Mouse (Mus musculus): ENCODE results near the gene Rfc4.

Rfc4 gene

DNA sequence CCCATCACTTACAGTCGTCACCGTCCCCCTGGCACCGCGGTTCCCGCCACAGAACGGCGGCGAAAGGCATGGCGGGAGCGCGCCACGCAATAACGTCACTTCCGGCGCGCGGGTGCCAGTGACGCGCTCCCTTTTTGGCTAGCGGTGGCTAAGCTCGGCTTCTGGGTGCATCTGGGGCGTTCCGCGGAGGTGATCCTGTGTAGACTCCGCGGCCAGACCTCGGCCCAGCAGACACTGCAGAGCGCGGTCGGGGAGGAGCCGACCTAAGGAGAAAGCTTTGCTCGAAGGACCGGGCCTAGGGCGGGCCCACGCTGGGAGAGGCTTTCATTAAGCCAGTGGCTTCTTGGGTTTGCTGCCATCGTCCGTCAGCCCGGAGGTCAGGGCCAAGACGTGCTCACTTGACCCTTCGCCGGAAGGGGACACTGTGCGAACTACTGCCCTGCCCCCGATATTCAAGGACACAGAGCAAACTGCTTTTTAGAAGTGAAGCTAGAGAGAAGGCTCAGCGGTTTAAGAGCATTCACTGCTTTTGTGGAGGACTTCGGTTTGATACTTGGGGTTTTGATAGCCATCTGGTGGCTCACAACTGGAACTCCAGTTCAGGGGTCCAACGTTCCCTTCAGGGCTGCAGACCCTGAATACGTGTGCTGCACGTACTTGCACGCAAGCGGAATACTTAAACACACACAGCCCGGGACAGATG is at the start of gene Rfc4:
Gene Rfc4 (minus strand): TSS at position 65 of the 703 bp plus-strand sequence.
- peak; percentile 92 for DNase-seq

DNA sequence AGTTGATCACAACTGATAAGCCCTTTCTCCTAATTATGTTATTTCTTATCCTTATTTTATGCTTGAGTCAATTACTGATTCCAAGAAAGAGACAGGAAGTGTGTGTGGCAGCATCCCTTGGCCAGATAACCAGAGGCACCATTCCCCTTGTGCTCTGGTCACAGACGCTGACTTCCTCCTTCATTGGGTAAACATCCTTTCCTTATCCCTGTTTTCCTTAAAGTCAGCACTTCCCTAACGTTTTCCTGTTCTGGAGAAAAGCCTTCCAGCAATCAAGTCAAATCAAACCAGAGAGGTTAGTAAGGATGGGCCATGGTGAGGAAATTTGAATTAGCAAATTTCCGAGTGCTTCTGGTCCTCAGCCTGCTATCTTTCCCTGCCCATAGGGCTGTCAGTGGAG is 48.4 kb upstream of the Rfc4 start:
- no peak for DNase-seq

DNA sequence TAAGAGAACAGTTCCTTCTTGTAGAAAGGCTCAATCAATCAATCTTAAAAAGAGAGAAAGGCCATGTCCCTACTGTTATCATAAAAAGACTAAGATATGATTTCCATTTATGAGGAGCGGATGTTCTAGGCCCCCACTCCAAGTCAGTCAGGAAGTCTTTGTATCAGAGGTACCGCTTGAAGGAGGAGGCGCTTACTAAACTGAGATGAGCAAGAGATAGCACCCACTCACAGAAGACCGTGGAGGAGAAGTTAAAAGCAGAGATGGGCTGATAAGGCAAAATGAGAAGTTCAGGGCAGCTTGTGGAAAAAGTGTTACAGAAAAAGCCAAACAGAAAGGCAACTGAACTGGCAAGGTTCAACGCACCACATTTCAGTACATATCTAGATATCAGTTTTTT is 47.3 kb upstream of the Rfc4 start:
- no peak for DNase-seq

DNA sequence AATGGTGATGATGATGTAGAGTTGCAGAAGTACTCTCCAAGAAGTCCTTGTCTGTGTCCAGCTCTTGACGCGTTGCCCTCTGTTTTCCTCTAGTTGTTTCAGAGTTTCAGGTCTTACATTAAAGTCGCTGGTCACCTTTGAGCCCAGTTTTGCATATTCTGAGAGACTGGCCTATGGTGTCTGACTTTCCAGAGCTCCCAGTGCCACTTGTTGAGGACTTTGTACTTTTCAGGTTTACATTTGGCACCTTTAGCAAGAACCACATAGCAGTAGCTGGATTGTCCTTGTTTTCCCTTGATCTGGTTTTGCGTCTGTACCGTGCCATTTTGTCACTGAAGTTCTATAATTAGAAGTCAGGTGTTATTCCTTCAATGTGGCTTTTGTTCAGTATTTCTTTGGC is 46.4 kb upstream of the Rfc4 start:
- no peak for DNase-seq

DNA sequence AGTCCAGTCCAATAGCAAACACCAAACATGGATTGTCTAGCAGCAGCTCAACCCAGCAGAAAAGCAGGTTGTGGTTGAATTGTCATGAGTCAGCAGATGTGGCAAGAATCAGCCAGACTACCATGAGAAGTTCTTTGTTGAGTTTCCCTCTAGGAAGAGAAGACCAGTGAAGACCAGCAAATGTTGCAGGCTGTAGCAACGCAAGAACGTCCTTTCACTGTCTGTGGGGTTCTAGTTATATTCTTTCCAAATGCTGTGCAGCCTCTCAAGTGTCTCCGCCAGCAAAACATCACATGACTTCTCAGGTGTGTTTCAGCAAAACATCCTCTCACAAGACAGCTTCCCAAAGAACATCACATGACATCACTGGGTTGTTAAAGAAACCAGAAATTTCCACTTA is 43.3 kb upstream of the Rfc4 start:
- DNase-seq, result no peak

DNA sequence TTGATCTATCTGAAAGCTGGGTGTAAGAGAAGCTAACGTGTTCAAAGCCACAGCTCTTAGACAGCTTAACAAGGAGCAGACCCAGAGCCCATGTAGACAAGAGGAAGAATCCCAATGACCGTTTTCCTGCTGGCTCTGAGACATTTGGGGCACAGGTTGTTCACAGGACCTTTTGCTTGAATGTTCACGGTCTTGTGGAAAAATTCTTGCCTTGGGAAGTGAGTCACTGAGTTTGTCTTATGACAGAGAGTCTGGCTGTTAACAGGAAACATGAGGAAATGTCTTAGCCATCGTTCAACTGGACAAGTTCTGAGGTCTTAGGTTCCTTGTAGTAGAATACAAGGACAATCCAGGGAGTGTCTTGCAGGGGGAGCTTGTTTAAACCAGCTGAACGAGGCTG is 39.5 kb upstream of the Rfc4 start:
- peak; percentile 41 for DNase-seq

DNA sequence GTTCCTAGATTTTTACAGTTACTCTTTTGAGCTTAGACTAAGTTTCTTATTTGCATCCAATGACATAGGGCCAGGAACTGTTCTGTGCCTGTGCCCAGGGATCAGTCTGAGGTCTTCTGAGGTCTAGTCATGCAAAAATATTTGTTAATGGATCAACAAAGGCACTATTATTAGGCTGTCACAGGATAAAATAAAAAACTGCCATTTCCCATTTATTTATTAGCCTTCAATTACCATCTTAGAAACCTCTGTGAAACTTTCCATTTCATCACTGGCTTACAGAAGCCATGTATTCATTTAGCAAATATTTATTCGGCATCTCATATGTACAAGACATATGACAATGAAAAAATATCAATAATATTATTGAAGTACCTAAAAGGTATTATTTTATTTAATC is 39.1 kb upstream of the Rfc4 start:
- DNase-seq, result no peak

DNA sequence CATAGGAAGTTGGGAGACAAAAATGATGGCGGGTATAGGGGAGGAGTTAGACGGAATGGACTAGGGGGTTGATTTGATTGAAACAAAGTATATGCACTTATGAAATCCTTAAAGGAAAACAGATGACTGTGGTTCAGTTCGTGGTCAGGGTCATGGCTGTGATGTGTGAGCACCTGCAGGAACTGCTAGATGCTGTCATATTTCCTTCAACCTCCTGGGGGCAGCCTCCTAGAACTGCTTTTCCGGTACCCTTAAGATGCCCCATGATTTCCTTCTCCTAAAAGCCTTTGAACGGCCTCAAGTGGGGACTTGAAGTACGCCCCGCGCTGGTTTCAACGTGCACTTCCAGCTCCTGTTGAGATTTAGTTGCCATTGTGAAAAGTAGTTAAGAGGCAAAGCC is 37.9 kb upstream of the Rfc4 start:
- no peak for DNase-seq

DNA sequence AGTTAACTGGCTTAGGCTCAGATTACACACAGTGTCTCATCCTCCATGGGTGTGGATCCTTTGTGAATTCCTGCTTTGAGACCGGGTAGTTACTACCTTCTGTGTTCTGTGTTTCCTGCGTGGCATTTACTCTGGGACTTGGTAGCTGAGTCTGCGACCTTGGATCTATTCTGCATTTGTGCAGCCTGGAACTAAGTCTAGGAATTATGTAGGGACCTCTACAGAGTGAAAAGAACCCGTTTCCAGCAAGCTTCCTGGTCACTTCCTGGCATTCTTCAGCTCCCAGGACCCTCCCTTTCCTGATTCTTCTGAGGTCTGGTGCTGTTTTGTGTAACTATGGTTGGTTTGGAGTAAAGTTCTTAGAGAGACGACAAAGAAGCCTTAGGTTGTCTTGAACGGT is 36.9 kb upstream of the Rfc4 start:
- DNase-seq, result peak; percentile 30

DNA sequence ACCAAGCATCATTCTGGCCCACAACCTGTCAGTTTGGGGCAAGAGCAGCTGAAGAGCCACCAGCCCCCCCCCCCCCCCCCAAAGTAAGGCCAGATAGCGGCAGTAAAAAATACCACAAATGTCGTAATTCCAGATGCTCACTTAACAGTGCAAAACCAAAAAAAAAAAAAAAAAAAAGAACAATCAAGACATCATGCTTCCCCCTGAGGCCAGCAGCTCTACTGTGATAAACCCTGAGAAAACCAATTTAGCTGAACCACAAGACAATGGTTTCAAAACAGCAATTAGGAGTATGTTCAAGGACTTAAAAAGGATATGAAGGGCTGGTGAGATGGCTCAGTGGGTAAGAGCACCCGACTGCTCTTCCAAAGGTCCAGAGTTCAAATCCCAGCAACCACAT is 34.6 kb upstream of the Rfc4 start:
- no peak for DNase-seq

DNA sequence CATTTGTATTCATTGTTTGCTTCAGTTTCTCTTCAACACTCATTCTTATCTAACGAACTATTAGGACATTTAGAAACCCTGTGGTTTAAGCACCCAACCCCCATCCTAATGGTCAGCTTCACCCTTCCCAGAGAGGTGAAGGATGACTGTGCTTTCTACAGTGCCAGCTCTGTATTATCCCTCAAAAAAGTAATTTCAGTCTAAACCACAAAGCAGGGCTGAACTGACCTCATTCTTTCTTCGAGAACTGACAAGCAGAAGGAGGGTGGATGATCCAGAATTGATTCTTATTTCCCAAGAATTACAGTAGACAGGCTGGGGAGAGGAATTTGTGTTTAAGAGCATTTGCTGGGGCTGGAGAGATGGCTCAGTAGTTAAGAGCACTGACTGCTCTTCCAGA is 32.2 kb upstream of the Rfc4 start:
- DNase-seq, result no peak

DNA sequence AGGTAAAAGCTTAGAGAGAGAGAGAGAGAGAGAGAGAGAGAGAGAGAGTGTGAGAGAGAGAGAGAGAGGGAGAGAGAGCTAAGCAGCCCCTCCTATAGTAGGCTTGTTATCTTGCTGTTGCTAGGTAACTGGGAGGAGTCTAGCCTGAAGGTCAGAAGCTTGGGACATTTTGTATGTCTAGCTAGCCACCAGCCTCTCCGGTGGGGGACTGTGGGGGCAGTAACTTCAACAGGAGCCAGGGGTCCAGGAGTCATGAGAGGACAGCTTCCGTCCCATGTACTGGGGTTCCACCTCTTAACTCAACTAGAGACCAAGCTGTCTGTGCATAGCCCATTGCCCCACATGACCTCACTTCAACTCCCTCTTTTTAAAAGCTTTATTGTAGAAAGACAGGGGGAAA is 31.4 kb upstream of the Rfc4 start:
- DNase-seq, result no peak

DNA sequence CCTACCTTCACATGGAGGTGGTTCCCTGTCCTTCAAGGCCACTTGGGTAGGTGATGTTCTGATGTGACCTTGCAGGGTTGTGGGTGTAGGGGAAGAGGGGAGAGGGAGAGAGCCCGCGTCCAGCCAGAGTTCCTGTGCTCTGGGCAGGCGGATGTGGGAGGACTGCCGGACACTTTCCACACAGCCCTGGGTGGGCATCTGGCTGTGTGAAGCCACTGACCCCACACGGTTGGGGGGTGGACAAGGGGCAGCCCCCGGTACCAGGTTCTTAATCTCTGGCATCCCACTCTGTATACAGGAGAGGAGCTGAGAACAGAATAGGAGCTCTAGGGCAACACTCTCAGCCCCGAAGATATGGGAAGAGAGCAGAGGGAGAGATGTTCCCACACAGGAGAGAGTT is 30.8 kb upstream of the Rfc4 start:
- DNase-seq, result no peak

DNA sequence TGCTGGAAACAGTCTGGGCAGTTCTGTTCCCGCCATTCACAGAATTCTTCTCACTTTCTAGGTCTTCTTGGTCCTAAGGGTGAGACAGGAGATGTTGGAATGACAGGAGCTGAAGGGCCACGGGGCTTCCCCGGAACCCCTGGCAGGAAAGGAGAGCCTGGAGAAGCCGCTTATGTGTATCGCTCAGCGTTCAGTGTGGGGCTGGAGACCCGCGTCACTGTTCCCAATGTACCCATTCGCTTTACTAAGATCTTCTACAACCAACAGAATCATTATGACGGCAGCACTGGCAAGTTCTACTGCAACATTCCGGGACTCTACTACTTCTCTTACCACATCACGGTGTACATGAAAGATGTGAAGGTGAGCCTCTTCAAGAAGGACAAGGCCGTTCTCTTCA is 29.5 kb upstream of the Rfc4 start:
- DNase-seq, result no peak

DNA sequence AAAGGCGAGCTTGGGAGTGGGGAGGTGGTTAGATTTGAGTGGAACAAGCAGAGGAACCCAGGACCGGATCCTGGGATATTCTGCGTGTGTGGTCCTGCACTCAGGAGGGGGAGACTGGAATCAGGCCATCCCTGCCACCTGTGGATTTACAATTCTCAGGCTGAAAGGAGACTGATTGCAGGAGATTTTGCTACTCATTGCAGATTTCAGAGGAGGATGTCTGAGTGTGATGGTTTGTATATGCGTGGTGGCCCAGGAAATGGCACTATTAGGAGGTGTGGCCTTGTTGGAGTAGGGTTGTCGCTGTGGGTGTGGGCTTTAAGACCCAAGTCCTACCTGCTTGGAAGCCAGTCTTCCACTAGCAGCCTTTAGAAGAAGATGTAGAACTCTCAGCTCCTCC is 26.7 kb upstream of the Rfc4 start:
- DNase-seq, result no peak

DNA sequence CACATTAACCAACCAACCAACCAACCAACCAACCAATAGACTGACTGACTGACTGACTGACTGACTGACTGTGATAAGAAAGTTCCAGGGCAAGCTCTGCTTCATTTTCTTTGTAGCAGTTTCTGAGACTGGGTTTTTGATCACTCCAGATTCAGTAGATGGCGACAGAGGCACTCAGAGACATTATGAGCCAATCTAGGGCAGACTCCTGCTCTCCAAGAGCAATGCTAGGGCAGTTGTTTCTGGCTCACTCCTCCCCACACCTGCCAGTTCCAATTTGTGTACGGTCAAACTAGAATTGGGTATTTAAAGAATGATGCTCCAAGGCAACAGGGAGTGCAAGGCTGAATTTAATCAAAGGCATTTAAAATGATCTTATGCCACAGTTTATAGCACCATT is 23.9 kb upstream of the Rfc4 start:
- peak; percentile 71 for DNase-seq

DNA sequence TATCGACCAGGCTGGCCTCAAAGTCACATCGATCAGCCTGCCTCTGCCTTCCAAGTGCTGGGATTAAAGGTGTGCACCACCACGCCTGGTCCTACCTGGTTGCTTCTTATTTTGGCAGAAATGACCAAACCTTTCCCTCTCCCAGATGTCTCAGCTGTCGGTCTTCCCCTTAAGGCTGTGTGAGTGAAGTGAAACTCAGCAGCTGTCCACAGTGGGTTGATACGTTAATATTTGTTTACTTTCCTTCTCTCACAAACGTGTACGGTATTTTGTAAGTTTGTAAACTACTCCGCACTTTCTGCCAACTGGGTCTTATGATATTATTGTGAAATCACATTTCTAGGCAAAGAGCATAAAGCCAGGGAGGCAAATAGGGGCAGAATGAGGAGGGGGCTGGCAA is 21.9 kb upstream of the Rfc4 start:
- DNase-seq, result no peak

DNA sequence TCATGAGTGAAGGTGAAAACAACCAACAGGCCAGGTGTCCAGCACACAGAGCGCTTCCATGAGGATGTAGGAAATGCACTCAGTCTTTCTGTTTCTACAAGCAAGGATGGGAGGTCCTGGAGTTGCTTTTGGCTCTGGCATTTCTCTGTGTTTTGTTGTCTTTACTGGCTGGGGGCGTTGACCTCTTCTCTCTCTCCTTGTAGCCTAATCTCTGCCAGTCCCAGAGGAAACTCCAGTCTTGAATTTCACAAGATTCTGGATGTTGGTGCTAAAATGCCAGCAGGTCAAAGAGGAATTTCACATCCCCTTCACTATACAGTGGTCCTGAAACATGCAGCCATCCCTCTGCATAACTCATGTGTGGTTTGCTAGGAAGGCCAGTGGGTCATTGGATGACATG is 21.4 kb upstream of the Rfc4 start:
- no peak for DNase-seq

DNA sequence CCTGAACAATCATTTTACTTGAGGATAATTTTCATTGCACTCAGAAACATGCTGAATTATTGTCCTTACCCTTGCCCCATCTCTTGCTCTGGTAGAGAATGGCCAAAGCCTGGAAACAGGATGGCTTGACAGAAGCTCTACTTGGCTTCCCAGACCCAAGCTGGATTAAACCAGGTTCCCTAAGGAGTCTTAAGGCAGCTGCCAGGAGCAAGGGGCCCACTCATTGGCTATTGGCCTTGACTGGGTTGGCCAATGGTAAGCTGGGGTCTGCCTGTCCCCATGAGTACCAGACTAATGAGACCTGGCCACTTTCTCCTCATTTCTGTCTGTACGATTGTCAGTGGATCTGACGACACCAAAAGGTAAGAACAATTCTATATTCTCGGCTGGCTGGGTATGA is 18.7 kb upstream of the Rfc4 start, which contains the start of gene Adipoq:
Gene Adipoq (plus strand): TSS at position 257 of the 400 bp plus-strand sequence.
- no peak for DNase-seq

DNA sequence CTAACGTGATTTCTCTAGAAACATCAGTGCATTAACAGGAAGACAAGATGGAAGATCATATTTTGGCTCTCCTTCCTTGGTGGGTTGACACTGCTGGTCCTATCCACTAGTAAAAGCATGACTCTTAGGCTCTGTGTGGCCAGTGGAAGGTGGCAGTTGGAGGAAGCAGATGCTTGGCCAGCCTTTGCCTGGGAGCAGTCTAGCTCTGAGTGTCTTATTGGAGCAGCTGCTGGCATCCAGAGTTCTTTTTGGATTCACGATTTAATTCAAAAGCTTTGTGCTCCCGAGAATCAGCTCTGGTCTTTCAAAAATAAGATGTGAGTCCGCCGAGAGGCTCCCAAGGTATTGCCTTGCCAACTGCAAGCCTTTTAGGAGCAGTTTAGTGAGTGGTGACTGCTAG is 17.7 kb upstream of the Rfc4 start:
- no peak for DNase-seq

DNA sequence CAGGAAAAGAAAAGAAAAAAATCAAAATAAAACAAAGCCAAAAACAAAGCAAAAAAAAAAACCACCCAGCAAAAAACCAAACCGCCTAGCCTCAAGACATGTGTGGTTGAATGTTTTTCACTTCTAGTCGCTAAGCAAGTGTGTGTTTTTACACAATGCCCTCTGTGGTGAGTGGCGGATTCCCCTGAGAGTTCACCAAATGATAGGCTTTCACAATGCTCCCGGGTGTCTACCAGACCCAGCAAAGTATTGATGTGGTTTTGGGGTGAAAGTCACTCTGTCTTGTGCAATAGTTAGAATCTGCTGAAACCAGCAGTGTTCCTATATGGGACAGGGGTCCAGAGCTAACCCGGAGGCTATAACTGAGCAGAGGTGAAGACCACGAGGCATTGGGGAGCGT is 16.8 kb upstream of the Rfc4 start:
- no peak for DNase-seq

DNA sequence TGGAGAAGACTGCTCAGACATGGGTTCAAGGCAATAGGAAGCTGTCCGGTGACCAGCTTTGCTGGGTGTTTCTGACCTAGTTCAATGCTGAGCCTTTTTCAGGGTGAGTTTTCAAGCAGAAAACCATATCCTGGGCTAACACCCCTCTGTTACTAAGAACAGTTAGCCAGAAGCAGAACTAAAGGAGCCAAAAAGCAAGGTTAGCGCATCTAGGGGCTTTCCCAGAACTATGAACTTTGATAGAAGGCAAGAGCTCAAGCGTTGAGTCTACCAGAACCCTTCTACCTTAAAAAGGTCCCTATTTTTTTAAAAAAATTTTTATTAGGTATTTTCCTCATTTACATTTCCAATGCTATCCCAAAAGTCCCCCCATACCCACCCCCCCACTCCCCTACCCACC is 13.4 kb upstream of the Rfc4 start:
- DNase-seq, result no peak

DNA sequence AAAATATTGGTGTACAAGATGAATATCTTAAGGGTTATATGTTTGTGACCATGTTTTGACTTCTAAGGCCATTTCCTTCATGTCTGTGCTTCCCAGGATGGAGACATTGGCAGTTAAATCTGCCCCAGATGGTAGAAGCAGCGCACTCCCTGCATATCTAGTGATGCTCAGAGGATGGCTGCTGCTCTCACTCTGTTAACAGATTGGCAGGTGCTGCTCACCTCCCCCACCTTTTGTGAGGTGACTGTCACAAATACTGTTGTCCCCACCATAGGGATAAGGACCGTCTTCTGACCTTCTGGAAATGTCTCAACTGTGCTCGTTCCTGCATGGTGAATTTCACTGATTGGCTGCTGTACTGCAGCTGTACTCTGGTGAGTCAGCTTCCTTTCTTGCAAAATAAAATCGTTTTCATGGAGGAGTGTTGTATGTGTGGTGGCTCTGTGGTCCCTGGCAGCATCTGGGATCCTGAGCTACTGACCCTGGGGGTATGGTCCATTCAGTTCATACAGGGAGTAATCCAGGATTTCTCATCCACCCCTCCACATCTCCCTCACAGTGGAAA is 9.0 kb upstream of the Rfc4 start:
- DNase-seq, result no peak

DNA sequence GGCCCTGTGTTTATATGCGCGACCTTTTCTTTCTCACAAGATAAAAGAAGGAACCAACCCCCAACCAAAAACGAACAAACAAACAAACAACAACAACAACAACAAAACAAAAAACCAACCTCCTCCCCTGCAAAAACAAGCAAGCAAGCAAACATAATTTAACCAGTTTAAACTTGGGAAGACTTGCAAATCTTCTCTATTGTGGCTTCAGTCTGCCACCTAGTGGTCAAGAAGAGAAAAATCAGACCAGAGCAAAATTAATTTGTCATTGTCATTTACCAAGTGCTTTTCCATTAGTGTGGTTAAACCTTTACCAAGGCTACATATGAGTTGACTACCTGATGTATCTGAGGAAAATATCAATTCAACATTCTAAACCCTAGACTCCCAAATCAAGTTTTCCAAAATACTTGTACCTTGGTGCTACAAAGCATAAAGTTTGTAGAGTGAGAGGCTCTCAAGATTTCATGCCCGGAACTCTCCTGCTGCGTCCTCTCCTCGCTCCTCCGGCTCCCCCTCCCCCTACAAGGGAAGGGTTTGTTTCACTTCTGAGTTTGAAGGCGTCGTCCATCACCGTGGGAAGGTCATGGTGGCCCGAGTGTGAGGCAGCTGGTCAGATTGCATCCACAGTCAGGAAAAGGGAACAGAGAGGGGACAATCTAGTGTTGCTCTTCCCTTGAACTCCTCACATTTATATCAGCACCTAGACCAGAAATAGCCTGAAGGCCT is 8.0 kb upstream of the Rfc4 start:
- DNase-seq, result peak; percentile 36

DNA sequence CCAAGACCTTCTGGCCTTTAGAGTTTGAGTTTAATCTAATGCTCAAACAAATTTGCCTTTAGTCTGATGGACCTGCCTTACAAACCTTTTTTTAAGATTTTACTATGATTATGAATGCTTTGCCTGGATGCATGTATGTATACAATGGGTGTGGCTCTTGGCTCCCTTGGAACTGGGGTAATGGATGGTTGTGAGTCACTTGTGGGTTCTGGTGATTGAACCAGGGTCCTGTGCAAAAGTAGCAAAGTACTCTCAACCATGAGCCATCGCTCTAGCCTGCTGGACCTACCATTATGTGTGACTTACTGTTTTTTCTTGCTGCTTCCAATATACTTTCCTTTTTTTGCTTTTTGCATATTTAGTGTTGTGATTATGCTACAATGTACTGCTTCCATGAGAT is 4.8 kb upstream of the Rfc4 start:
- DNase-seq, result no peak

All from kidney, adult 9 months (tissue).